Mouse (Mus musculus) megakaryocyte, embryonic 14.5 days (primary cell): ENCODE data around the gene Rln1.

Experiments used
- FLI1 ChIP-seq: IDR thresholded peaks from 2 replicates; pipeline ENCODE4 v1.6.1; 2012; ENCODE audit warnings: low read length, inconsistent platforms, mixed read lengths
- GATA1 ChIP-seq: IDR thresholded peaks from 3 replicates; pipeline ENCODE4 v1.6.1; 2012; ENCODE audit warnings: mixed read lengths, low read length, inconsistent platforms, borderline replicate concordance

GRCm38 (mm10) chr19:29372138-29372537 lies 37.7 kb upstream of the Rln1 start:
- TF ChIP-seq GATA1 (no peak), FLI1 (no peak)
